Mouse (Mus musculus) megakaryocyte, adult 5-6 weeks (primary cell): Measurements from ENCODE around the gene Scamp3. TPM values are rescaled to one million over a fixed set of nuclear protein-coding genes. Genes with fewer than 3 reads are reported as not detected.

Source experiments
- ATAC-seq: 2 replicates; pipeline ENCODE4 v1.8.0; 2016; ENCODE audit warnings: mild to moderate bottlenecking, inconsistent platforms; ENCODE audit not compliant: poor library complexity, severe bottlenecking
- total RNA-seq, 2 experiments: library from RNA; stranded (forward) in 1 of 2; stranded (reverse) in 1 of 2; fragments of 153-499, 151-499 nt in 1 of 2; fragments of 221-1000, 200-1000 nt in 1 of 2; gene quantifications; 2 replicates each; pipeline versions ENCODE4 v1.2.3 to v1.2.4; 2015 to 2017

Scamp3 gene
- total RNA-seq, 2 experiments from 2014 or later, result 18.1 to 43.0 TPM

- ATAC-seq, result no peak
These were observed 47.5 kb downstream of the Scamp3 start for GRCm38 (mm10) chr3:89224796-89225195.

GRCm38 (mm10) chr3:89225321-89225815, 48.1 kb downstream of the Scamp3 start:
- ATAC-seq, result no peak

GRCm38 (mm10) chr3:89225918-89226317, 48.6 kb downstream of the Scamp3 start:
- ATAC-seq, result no peak

- ATAC-seq, result no peak
These were observed 49.1 kb downstream of the Scamp3 start for GRCm38 (mm10) chr3:89226361-89226760.

GRCm38 (mm10) chr3:89226900-89227299, 49.6 kb downstream of the Scamp3 start, which contains the start of gene Mtx1:
Mtx1 (minus strand) TSS chr3:89227088.
- no peak for ATAC-seq

- ATAC-seq, result peak; percentile 22; the same call in 1 of the 2 replicates
These were observed 50.3 kb downstream of the Scamp3 start for GRCm38 (mm10) chr3:89227307-89228179.

- peak; percentile 95 for ATAC-seq
These were observed 50.9 kb downstream of the Scamp3 start for GRCm38 (mm10) chr3:89228180-89228549.

GRCm38 (mm10) chr3:89228836-89229235, 51.6 kb downstream of the Scamp3 start, which contains the start of gene Muc1:
Muc1 (plus strand) TSS chr3:89229057.
- ATAC-seq, result no peak

- ATAC-seq, result no peak
These were observed 52.0 kb downstream of the Scamp3 start for GRCm38 (mm10) chr3:89229276-89229675.

GRCm38 (mm10) chr3:89230561-89230960, 53.3 kb downstream of the Scamp3 start:
- ATAC-seq, result no peak

GRCm38 (mm10) chr3:89231345-89231744, 54.1 kb downstream of the Scamp3 start:
- ATAC-seq, result no peak

- no peak for ATAC-seq
These were observed 54.6 kb downstream of the Scamp3 start for GRCm38 (mm10) chr3:89231772-89232275.

Other genes starting within 250 kb of the Scamp3 start
- gene Ash1l, start 226.9 kb upstream of the Scamp3 start, total RNA-seq (2015), result 29.0 and 32.4 TPM in 2 replicates
- gene Ash1l, start 226.9 kb upstream of the Scamp3 start, total RNA-seq (2017), result 18.4 and 28.1 TPM in 2 replicates
- 70.6 and 75.4 TPM in 2 replicates for gene Dap3, start 226.3 kb upstream of the Scamp3 start, total RNA-seq (2015)
- gene Dap3, start 226.3 kb upstream of the Scamp3 start, total RNA-seq (2017), result 45.6 and 51.5 TPM in 2 replicates
- gene Rusc1, start 84.2 kb upstream of the Scamp3 start, total RNA-seq (2015), result 11.6 and 13.7 TPM in 2 replicates
- gene Rusc1, start 84.2 kb upstream of the Scamp3 start, total RNA-seq (2017), result 11.3 and 11.8 TPM in 2 replicates
- not detected in 2 replicates for gene Gm43738, start 76.4 kb upstream of the Scamp3 start, total RNA-seq (2015)
- not detected in 2 replicates for gene Gm43738, start 76.4 kb upstream of the Scamp3 start, total RNA-seq (2017)
- gene Fdps, start 75.5 kb upstream of the Scamp3 start, total RNA-seq (2015), result 57.3 and 64.0 TPM in 2 replicates
- gene Fdps, start 75.5 kb upstream of the Scamp3 start, total RNA-seq (2017), result 132 and 150 TPM in 2 replicates
- gene Pklr, start 41.3 kb upstream of the Scamp3 start, total RNA-seq (2015), result 1.2 and 4.0 TPM in 2 replicates
- gene Pklr, start 41.3 kb upstream of the Scamp3 start, total RNA-seq (2017), result 1.4 and 8.0 TPM in 2 replicates
- not detected in 2 replicates for gene Hcn3, start 17.3 kb upstream of the Scamp3 start, total RNA-seq (2015)
- gene Hcn3, start 17.3 kb upstream of the Scamp3 start, total RNA-seq (2017), result not detected in 2 replicates
- gene Clk2, start 12.7 kb upstream of the Scamp3 start, total RNA-seq (2015), result 38.1 and 38.4 TPM in 2 replicates
- 47.1 and 48.5 TPM in 2 replicates for gene Clk2, start 12.7 kb upstream of the Scamp3 start, total RNA-seq (2017)
- gene Fam189b, start 5.7 kb downstream of the Scamp3 start, total RNA-seq (2015), result 11.2 and 13.5 TPM in 2 replicates
- 3.3 and 5.6 TPM in 2 replicates for gene Fam189b, start 5.7 kb downstream of the Scamp3 start, total RNA-seq (2017)
- 77.6 and 78.1 TPM in 2 replicates for gene Gba, start 25.5 kb downstream of the Scamp3 start, total RNA-seq (2015)
- gene Gba, start 25.5 kb downstream of the Scamp3 start, total RNA-seq (2017), result 71.1 and 79.5 TPM in 2 replicates
- gene Thbs3, start 37.7 kb downstream of the Scamp3 start, total RNA-seq (2015), result 0.07 TPM in 1 of 2 replicates, not detected in the other
- 0.12 and 0.70 TPM in 2 replicates for gene Thbs3, start 37.7 kb downstream of the Scamp3 start, total RNA-seq (2017)
- 49.5 and 57.8 TPM in 2 replicates for gene Mtx1, start 49.6 kb downstream of the Scamp3 start, total RNA-seq (2015)
- gene Mtx1, start 49.6 kb downstream of the Scamp3 start, total RNA-seq (2017), result 41.8 and 45.3 TPM in 2 replicates
- 0.25 and 0.58 TPM in 2 replicates for gene Muc1, start 51.6 kb downstream of the Scamp3 start, total RNA-seq (2015)
- 0.18 TPM in 1 of 2 replicates, not detected in the other for gene Muc1, start 51.6 kb downstream of the Scamp3 start, total RNA-seq (2017)
- gene Krtcap2, start 68.5 kb downstream of the Scamp3 start, total RNA-seq (2015), result 142 and 167 TPM in 2 replicates
- gene Krtcap2, start 68.5 kb downstream of the Scamp3 start, total RNA-seq (2017), result 159 and 189 TPM in 2 replicates
- 0.39 and 0.80 TPM in 2 replicates for gene Trim46, start 68.8 kb downstream of the Scamp3 start, total RNA-seq (2015)
- gene Trim46, start 68.8 kb downstream of the Scamp3 start, total RNA-seq (2017), result 0.55 TPM in 1 of 2 replicates, not detected in the other
- gene Dpm3, start 81.9 kb downstream of the Scamp3 start, total RNA-seq (2015), result 84.6 and 95.5 TPM in 2 replicates
- 72.1 and 82.3 TPM in 2 replicates for gene Dpm3, start 81.9 kb downstream of the Scamp3 start, total RNA-seq (2017)
- gene Slc50a1, start 93.1 kb downstream of the Scamp3 start, total RNA-seq (2015), result 42.9 and 68.4 TPM in 2 replicates
- 31.5 and 52.2 TPM in 2 replicates for gene Slc50a1, start 93.1 kb downstream of the Scamp3 start, total RNA-seq (2017)
- not detected in 2 replicates for gene Efna1, start 103.7 kb downstream of the Scamp3 start, total RNA-seq (2015)
- gene Efna1, start 103.7 kb downstream of the Scamp3 start, total RNA-seq (2017), result not detected in 2 replicates
- not detected in 2 replicates for gene Efna3, start 145.5 kb downstream of the Scamp3 start, total RNA-seq (2015)
- not detected in 2 replicates for gene Efna3, start 145.5 kb downstream of the Scamp3 start, total RNA-seq (2017)
- 0.16 and 0.33 TPM in 2 replicates for gene Efna4, start 160.6 kb downstream of the Scamp3 start, total RNA-seq (2015)
- gene Efna4, start 160.6 kb downstream of the Scamp3 start, total RNA-seq (2017), result not detected in 2 replicates
- 107 and 135 TPM in 2 replicates for gene Adam15, start 172.5 kb downstream of the Scamp3 start, total RNA-seq (2015)
- gene Adam15, start 172.5 kb downstream of the Scamp3 start, total RNA-seq (2017), result 100 and 124 TPM in 2 replicates
- not detected in 2 replicates for gene Dcst2, start 184.5 kb downstream of the Scamp3 start, total RNA-seq (2015)
- not detected in 2 replicates for gene Dcst2, start 184.5 kb downstream of the Scamp3 start, total RNA-seq (2017)
- gene Dcst1, start 187.8 kb downstream of the Scamp3 start, total RNA-seq (2015), result 0.14 TPM in 1 of 2 replicates, not detected in the other
- gene Dcst1, start 187.8 kb downstream of the Scamp3 start, total RNA-seq (2017), result not detected in 2 replicates
- 38.9 and 41.1 TPM in 2 replicates for gene Zbtb7b, start 217.3 kb downstream of the Scamp3 start, total RNA-seq (2015)
- 63.8 and 71.3 TPM in 2 replicates for gene Zbtb7b, start 217.3 kb downstream of the Scamp3 start, total RNA-seq (2017)
- 1.6 and 2.3 TPM in 2 replicates for gene Lenep, start 225.3 kb downstream of the Scamp3 start, total RNA-seq (2015)
- 0.37 and 0.44 TPM in 2 replicates for gene Lenep, start 225.3 kb downstream of the Scamp3 start, total RNA-seq (2017)
- 9.7 and 11.6 TPM in 2 replicates for gene Flad1, start 234.4 kb downstream of the Scamp3 start, total RNA-seq (2015)
- gene Flad1, start 234.4 kb downstream of the Scamp3 start, total RNA-seq (2017), result 10.8 and 11.8 TPM in 2 replicates
- gene Cks1b, start 240.9 kb downstream of the Scamp3 start, total RNA-seq (2015), result 157 and 174 TPM in 2 replicates
- gene Cks1b, start 240.9 kb downstream of the Scamp3 start, total RNA-seq (2017), result 126 and 134 TPM in 2 replicates
- gene Shc1, start 241.0 kb downstream of the Scamp3 start, total RNA-seq (2015), result 42.9 and 51.6 TPM in 2 replicates
- gene Shc1, start 241.0 kb downstream of the Scamp3 start, total RNA-seq (2017), result 52.4 and 55.1 TPM in 2 replicates